Mouse (Mus musculus): ENCODE measurements around the gene Dab2ip.

Gene Dab2ip

GRCm38 (mm10) chr2:35761458-35761857 lies 203.4 kb downstream of the Dab2ip start:
- DNase-seq: peak in 1 of 2 experiments; percentile 49

GRCm38 (mm10) chr2:35763818-35764217 lies 205.8 kb downstream of the Dab2ip start:
- DNase-seq: no peak

- no peak for DNase-seq
Observed at GRCm38 (mm10) chr2:35764328-35764727, 206.3 kb downstream of the Dab2ip start.

- peak; percentile 36 to 45 for DNase-seq
Observed at GRCm38 (mm10) chr2:35767834-35768537, 209.9 kb downstream of the Dab2ip start.

GRCm38 (mm10) chr2:35768538-35769238 lies 210.6 kb downstream of the Dab2ip start:
- no peak for DNase-seq

- DNase-seq: no peak
Observed at GRCm38 (mm10) chr2:35769398-35769797, 211.3 kb downstream of the Dab2ip start.

GRCm38 (mm10) chr2:35770541-35770940 lies 212.5 kb downstream of the Dab2ip start:
- DNase-seq: no peak

GRCm38 (mm10) chr2:35775651-35776055 lies 217.6 kb downstream of the Dab2ip start:
- no peak for DNase-seq

GRCm38 (mm10) chr2:35776935-35777334 lies 218.9 kb downstream of the Dab2ip start:
- no peak for DNase-seq

- no peak for DNase-seq
Observed at GRCm38 (mm10) chr2:35779266-35779665, 221.2 kb downstream of the Dab2ip start.
